Mouse (Mus musculus) erythroblast, embryonic 14.5 days (primary cell): ENCODE data around the gene Krt10. TPM values are rescaled to one million over a fixed set of nuclear protein-coding genes. Genes with fewer than 3 reads are reported as not detected.

ENCODE experiments used
- H3K27me3 ChIP-seq: 2 replicates; pipeline ENCODE4 v1.6.1; 2012; ENCODE audit warnings: inconsistent platforms; ENCODE audit not compliant: control insufficient read depth
- H3K36me3 ChIP-seq: 2 replicates; pipeline ENCODE4 v1.6.1; 2012; ENCODE audit warnings: mild to moderate bottlenecking, inconsistent platforms; ENCODE audit not compliant: control insufficient read depth
- H3K4me1 ChIP-seq: 2 replicates; pipeline ENCODE4 v1.6.1; 2012; ENCODE audit warnings: inconsistent platforms; ENCODE audit not compliant: control insufficient read depth
- H3K4me3 ChIP-seq: replicated peaks from 2 replicates; pipeline ENCODE3; 2012; ENCODE audit warnings: moderate library complexity, mild to moderate bottlenecking, inconsistent platforms
- H3K9me3 ChIP-seq: 2 replicates; pipeline ENCODE4 v1.6.1; 2012; ENCODE audit warnings: low read length, inconsistent platforms, mixed read lengths; ENCODE audit not compliant: control insufficient read depth
- GATA1 ChIP-seq: IDR thresholded peaks from 2 replicates; pipeline ENCODE4 v1.6.1; 2012; ENCODE audit warnings: low read length, inconsistent platforms, mixed read lengths
- TAL1 ChIP-seq: IDR thresholded peaks from 3 replicates; pipeline ENCODE4 v1.6.1; 2012; ENCODE audit warnings: low read length, inconsistent platforms, mixed read lengths
- polyA plus RNA-seq: library from polyadenylated mRNA; stranded (reverse); fragments of >175 nt; gene quantifications from 2 replicates; pipeline ENCODE4 v1.2.3, GENCODE M21; 2012

The Krt10 gene
- polyA plus RNA-seq, 1 experiment: 0.51 TPM

GRCm38 (mm10) chr11:99388661-99389060 lies 503 bp downstream of the Krt10 start:
- no peak for TF ChIP-seq TAL1
- no peak for TF ChIP-seq GATA1
- peaks cover 12% of the 10 kb centered on the region; the same call in 1 of the 2 replicates for H3K9me3 ChIP-seq
- H3K4me3 ChIP-seq: no peak overlapping the region
- peaks cover 17% of the 10 kb centered on the region for H3K27me3 ChIP-seq
- no peaks in the 10 kb centered on the region for H3K36me3 ChIP-seq
- H3K4me1 ChIP-seq: peaks cover 5% of the 10 kb centered on the region

- TF ChIP-seq GATA1: no peak
- no peak for TF ChIP-seq TAL1
- H3K27me3 ChIP-seq: peaks cover 17% of the 10 kb centered on the region
- peak overlapping the region; percentile 63 for H3K4me3 ChIP-seq
- H3K36me3 ChIP-seq: no peaks in the 10 kb centered on the region
- peaks cover 12% of the 10 kb centered on the region; the same call in 1 of the 2 replicates for H3K9me3 ChIP-seq
- H3K4me1 ChIP-seq: peaks cover 5% of the 10 kb centered on the region
Observed at GRCm38 (mm10) chr11:99385813-99386721, 3.1 kb downstream of the Krt10 start.

DNA sequence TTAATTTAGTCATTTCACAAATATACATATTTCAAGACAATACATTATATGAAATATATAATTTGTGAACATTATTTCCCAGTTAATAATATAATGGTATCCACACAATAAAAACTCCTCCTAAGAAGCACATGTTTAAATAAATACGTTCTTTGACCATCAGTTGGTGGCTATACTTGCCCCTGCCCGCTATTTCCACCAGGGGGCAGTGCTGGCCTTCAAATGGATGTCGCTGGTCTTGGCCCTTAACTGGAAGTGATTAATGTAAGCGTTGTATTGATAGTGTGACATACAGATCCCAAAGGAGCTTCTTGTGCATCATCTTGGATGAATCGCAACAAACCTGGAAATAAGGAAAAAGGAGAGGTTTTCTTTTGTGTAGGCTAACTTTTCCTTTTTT lies 9.6 kb downstream of the Krt10 start:
- TF ChIP-seq GATA1 (no peak), TAL1 (no peak)

GRCm38 (mm10) chr11:99374803-99375202 lies 14.4 kb downstream of the Krt10 start, which contains the start of gene Krt28:
TSS of gene Krt28 (minus strand) at chr11:99374903.
- no peaks in the 10 kb centered on the region for H3K4me1 ChIP-seq
- H3K4me3 ChIP-seq: no peak within 1 kb of the TSS
- no peaks in the 10 kb centered on the region for H3K36me3 ChIP-seq
- H3K27me3 ChIP-seq: no peaks in the 10 kb centered on the region
- H3K9me3 ChIP-seq: no peaks in the 10 kb centered on the region; the same call in 1 of the 2 replicates
- TF ChIP-seq GATA1: no peak
- TF ChIP-seq TAL1: no peak

More for the DNA sequence above, 9.6 kb downstream of the Krt10 start:
- Histone ChIP-seq H3K36me3 (no peaks in the 10 kb centered on the region), H3K9me3 (0 out of 2 replicates have a peak, but pooled peaks cover 4% of the 10 kb centered on the region), H3K27me3 (peaks cover 5% of the 10 kb centered on the region), H3K4me3 (no peak overlapping the region), H3K4me1 (no peaks in the 10 kb centered on the region)

- H3K4me3 ChIP-seq: no peak overlapping the region
- H3K4me1 ChIP-seq: no peaks in the 10 kb centered on the region
- no peaks in the 10 kb centered on the region for H3K36me3 ChIP-seq
- H3K27me3 ChIP-seq: no peaks in the 10 kb centered on the region
- no peaks in the 10 kb centered on the region; the same call in 1 of the 2 replicates for H3K9me3 ChIP-seq
- TF ChIP-seq TAL1 (no peak), GATA1 (no peak)
Observed at GRCm38 (mm10) chr11:99369853-99370451, 19.2 kb downstream of the Krt10 start.

- H3K27me3 ChIP-seq: no peaks in the 10 kb centered on the region
- H3K9me3 ChIP-seq: no peaks in the 10 kb centered on the region; the same call in 1 of the 2 replicates
- no peaks in the 10 kb centered on the region for H3K36me3 ChIP-seq
- no peak for TF ChIP-seq TAL1
- TF ChIP-seq GATA1: no peak
- no peaks in the 10 kb centered on the region for H3K4me1 ChIP-seq
- no peak overlapping the region for H3K4me3 ChIP-seq
Observed at GRCm38 (mm10) chr11:99369229-99369628, 19.9 kb downstream of the Krt10 start.

GRCm38 (mm10) chr11:99366791-99367190 lies 22.4 kb downstream of the Krt10 start:
- Histone ChIP-seq H3K4me1 (no peaks in the 10 kb centered on the region), H3K4me3 (no peak overlapping the region), H3K36me3 (no peaks in the 10 kb centered on the region), H3K9me3 (no peaks in the 10 kb centered on the region; the same call in 1 of the 2 replicates), H3K27me3 (no peaks in the 10 kb centered on the region)
- TF ChIP-seq GATA1 (no peak), TAL1 (no peak)

GRCm38 (mm10) chr11:99364412-99364811 lies 24.8 kb downstream of the Krt10 start:
- no peaks in the 10 kb centered on the region for H3K4me1 ChIP-seq
- TF ChIP-seq TAL1 (no peak), GATA1 (no peak)
- H3K4me3 ChIP-seq: no peak overlapping the region
- H3K9me3 ChIP-seq: no peaks in the 10 kb centered on the region
- H3K36me3 ChIP-seq: no peaks in the 10 kb centered on the region
- no peaks in the 10 kb centered on the region for H3K27me3 ChIP-seq

GRCm38 (mm10) chr11:99361423-99361822 lies 27.7 kb downstream of the Krt10 start:
- H3K4me3 ChIP-seq: no peak overlapping the region
- no peaks in the 10 kb centered on the region for H3K36me3 ChIP-seq
- TF ChIP-seq TAL1 (no peak), GATA1 (no peak)
- no peaks in the 10 kb centered on the region for H3K4me1 ChIP-seq
- no peaks in the 10 kb centered on the region for H3K9me3 ChIP-seq
- H3K27me3 ChIP-seq: no peaks in the 10 kb centered on the region
